Mouse (Mus musculus) limb, embryonic 11.5 days (tissue): ENCODE measurements at regions not wholly inside any gene's neighbourhood (a gene's known extent, or its start where the extent isn't known, plus 50 kb on each side); places are given as distances from the start of the nearest gene placed in this dataset.

Experiments
- ATAC-seq: fragments of 200-750 bp; cut with Nextera tagmentation; 2 replicates; pipeline ENCODE4 v1.8.0; 2017; ENCODE audit warnings: low read depth; ENCODE audit not compliant: insufficient number of reproducible peaks, low FRiP score, low TSS enrichment
- DNase-seq: peaks from one replicate; pipeline ENCODE4 v3.0.0-alpha.2; 2015; ENCODE audit warnings: low spot score
- H3K27ac ChIP-seq: fragments of 300-500 bp; sonication (generic); replicated peaks from 2 replicates; pipeline ENCODE4 v1.5.1; 2014; ENCODE audit warnings: low read depth, mild to moderate bottlenecking, low read length
- H3K27me3 ChIP-seq: fragments of 300-500 bp; sonication (generic); 2 replicates; pipeline ENCODE4 v1.6.1; 2014; ENCODE audit warnings: mild to moderate bottlenecking, low read length, mixed read lengths; ENCODE audit not compliant: control insufficient read depth, insufficient read depth
- H3K36me3 ChIP-seq: fragments of 300-500 bp; sonication (generic); 2 replicates; pipeline ENCODE4 v1.6.1; 2014; ENCODE audit warnings: mild to moderate bottlenecking, low read length, moderate library complexity, mixed read lengths; ENCODE audit not compliant: control insufficient read depth, insufficient read depth
- H3K4me1 ChIP-seq: fragments of 300-500 bp; sonication (generic); 2 replicates; pipeline ENCODE4 v1.6.1; 2014; ENCODE audit warnings: low read length, mixed read lengths; ENCODE audit not compliant: control insufficient read depth, insufficient read depth
- H3K4me2 ChIP-seq: fragments of 300-500 bp; sonication (generic); 2 replicates; pipeline ENCODE4 v1.6.1; 2014; ENCODE audit warnings: low read depth, mild to moderate bottlenecking, moderate library complexity; ENCODE audit not compliant: severe bottlenecking
- H3K4me3 ChIP-seq: fragments of 300-500 bp; sonication (generic); 2 replicates; pipeline ENCODE4 v1.5.1; 2014; ENCODE audit warnings: low read depth, low read length
- H3K9ac ChIP-seq: fragments of 300-500 bp; sonication (generic); 2 replicates; pipeline ENCODE4 v1.6.1; 2014; ENCODE audit warnings: mild to moderate bottlenecking, low read length
- H3K9me3 ChIP-seq: fragments of 300-500 bp; sonication (generic); 2 replicates; pipeline ENCODE4 v1.6.1; 2016; ENCODE audit warnings: low read length; ENCODE audit not compliant: control insufficient read depth
- WGBS: fragments of 180-500 bp; shearing (Covaris S2); extraction: QIAGEN DNeasy Blood & Tissue Kit; methylation state at CpG from one replicate; pipeline ENCODE4 v1.1.7; 2014; 5-methylcytosine and 5-hydroxymethylcytosine counted together

DNA sequence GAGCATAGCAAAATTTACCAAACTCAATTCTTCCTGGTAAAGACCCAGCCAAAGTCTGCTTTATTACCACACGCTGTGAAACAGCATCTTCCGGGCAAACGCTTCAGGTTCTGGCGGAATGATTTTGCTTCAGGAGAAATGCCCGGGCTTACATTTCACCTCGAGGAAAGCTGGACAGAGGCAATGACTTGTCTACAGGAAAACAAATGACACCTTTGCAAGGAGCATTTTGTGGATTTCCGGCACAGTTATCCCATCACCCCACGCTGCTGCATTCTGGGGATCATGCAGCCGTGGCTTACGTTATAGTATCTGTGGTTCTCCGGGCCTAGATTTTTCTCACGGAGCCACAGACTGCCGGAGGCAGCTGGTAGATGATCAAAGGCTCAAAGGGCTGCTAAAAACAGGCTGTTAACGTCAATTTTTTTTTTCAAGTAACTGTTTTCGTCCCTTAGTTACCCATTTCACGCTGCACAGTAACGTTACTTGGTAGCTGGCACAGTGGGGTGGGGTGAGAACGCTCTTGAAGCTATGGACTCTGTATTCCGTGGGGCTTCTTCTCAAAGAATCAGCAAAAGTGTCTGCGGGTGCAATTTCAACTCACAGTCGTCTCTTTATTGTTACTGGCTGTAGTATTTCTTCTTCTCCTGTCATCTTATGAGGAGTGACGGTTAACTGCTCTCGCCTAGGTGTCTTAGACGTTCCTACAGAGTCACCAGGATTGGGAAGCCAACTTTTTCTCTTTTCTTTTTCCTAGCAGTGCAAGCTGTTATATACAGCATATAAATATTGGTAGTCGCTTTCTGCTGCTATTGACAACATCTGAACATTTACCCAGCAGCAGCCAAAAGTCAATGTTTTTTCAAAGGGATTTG lies 132.6 kb upstream of the Frg1 start:
- H3K27ac ChIP-seq = peak overlapping the region; percentile 57
- H3K4me2 ChIP-seq = no peak overlapping the region
- H3K27me3 ChIP-seq = no peaks in the 10 kb centered on the region
- peaks cover 29% of the 10 kb centered on the region for H3K4me1 ChIP-seq
- 27% methylated on average over 25 of the region's 25 CpGs for WGBS
- no peaks in the 10 kb centered on the region for H3K9me3 ChIP-seq
- ATAC-seq = no peak
- H3K36me3 ChIP-seq = no peaks in the 10 kb centered on the region
- no peak overlapping the region for H3K4me3 ChIP-seq
- DNase-seq = peak; percentile 64
- H3K9ac ChIP-seq = no peak overlapping the region

- ATAC-seq = peak; percentile 73
- no peaks in the 10 kb centered on the region for H3K27me3 ChIP-seq
- H3K9ac ChIP-seq = no peak overlapping the region
- H3K4me2 ChIP-seq = no peak overlapping the region
- peaks cover 25% of the 10 kb centered on the region for H3K4me1 ChIP-seq
- 19% methylated on average over 7 of the region's 7 CpGs for WGBS
- H3K36me3 ChIP-seq = no peaks in the 10 kb centered on the region
- no peak overlapping the region for H3K4me3 ChIP-seq
- DNase-seq = peak; percentile 52
- H3K27ac ChIP-seq = no peak overlapping the region
- H3K9me3 ChIP-seq = no peaks in the 10 kb centered on the region
Observed at GRCm38 (mm10) chr8:41547730-41548368, 131.0 kb upstream of the Frg1 start.

DNA sequence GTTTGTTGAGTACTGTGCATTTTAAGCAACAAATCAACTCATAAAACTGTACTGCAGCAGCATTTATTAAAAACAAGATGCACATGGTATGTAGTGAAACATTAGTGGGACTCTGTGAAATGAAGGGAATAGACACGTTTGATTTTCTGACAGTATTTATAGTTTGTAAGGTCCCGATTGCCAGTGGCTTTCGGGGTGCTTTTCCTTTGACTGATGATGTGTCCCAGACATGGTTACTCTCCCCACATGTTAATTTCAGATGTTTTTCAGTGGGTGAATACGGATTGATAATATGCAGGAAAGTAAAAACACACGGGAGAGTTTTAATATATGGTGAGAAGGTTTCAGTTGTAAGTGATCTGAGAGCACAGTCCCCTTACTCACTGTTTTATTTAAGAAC lies 115.3 kb upstream of the Frg1 start:
- 54% methylated on average over 5 of the region's 5 CpGs for WGBS
- no peak for DNase-seq

GRCm38 (mm10) chr8:41529581-41529980 lies 112.7 kb upstream of the Frg1 start:
- ATAC-seq = no peak
- WGBS = 52% methylated on average over 8 of the region's 8 CpGs
- no peak for DNase-seq

More for the DNA sequence above, 115.3 kb upstream of the Frg1 start:
- Histone ChIP-seq H3K36me3 (no peaks in the 10 kb centered on the region), H3K9me3 (no peaks in the 10 kb centered on the region), H3K27ac (no peak overlapping the region), H3K4me1 (no peaks in the 10 kb centered on the region; the same call in 1 of the 2 replicates), H3K4me2 (no peak overlapping the region), H3K4me3 (no peak overlapping the region), H3K9ac (no peak overlapping the region), H3K27me3 (no peaks in the 10 kb centered on the region)
- peak; percentile 57; the same call in 1 of the 2 replicates for ATAC-seq

GRCm38 (mm10) chr8:41526283-41526682 lies 109.4 kb upstream of the Frg1 start:
- Histone ChIP-seq H3K27ac (peak overlapping the region; percentile 51), H3K9ac (no peak overlapping the region), H3K9me3 (no peaks in the 10 kb centered on the region), H3K4me3 (no peak overlapping the region), H3K4me1 (peaks cover 2% of the 10 kb centered on the region; the same call in 1 of the 2 replicates), H3K27me3 (no peaks in the 10 kb centered on the region), H3K36me3 (no peaks in the 10 kb centered on the region), H3K4me2 (peak overlapping the region; percentile 17; the same call in 1 of the 2 replicates)
- WGBS = 22% methylated on average over 7 of the region's 7 CpGs
- DNase-seq (peak; percentile 70), ATAC-seq (peak; percentile 75)

More at GRCm38 (mm10) chr8:41529581-41529980, 112.7 kb upstream of the Frg1 start:
- H3K9me3 ChIP-seq = no peaks in the 10 kb centered on the region
- H3K36me3 ChIP-seq = no peaks in the 10 kb centered on the region
- peak overlapping the region; percentile 47; the same call in 1 of the 2 replicates for H3K27ac ChIP-seq
- H3K4me3 ChIP-seq = no peak overlapping the region
- no peak overlapping the region for H3K9ac ChIP-seq
- peaks cover 2% of the 10 kb centered on the region; the same call in 1 of the 2 replicates for H3K4me1 ChIP-seq
- H3K27me3 ChIP-seq = no peaks in the 10 kb centered on the region
- no peak overlapping the region for H3K4me2 ChIP-seq

DNA sequence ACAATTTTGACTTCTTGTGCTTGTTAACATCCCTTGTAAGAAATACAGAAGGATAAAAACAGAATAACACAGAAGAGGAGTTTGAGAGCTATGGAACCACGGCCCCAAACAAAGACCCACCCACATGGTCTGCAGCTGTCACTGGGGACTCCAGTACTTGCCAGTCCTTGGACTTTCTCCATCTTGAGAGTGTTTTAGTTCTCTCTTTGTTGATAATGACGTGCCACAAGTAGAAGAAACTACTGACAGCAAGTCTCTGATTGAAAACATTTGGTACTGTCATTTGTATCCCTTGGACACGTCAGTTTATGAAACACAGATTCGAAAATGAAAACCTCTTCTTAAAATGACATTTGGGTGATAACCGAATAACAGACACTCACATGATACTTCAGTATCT lies 68.3 kb upstream of the Frg1 start:
- no peaks in the 10 kb centered on the region for H3K27me3 ChIP-seq
- no peaks in the 10 kb centered on the region for H3K4me1 ChIP-seq
- H3K4me2 ChIP-seq = no peak overlapping the region
- H3K36me3 ChIP-seq = no peaks in the 10 kb centered on the region
- H3K27ac ChIP-seq = no peak overlapping the region
- H3K4me3 ChIP-seq = no peak overlapping the region
- DNase-seq (no peak), ATAC-seq (no peak)
- WGBS = 81% methylated on average over 5 of the region's 5 CpGs
- no peak overlapping the region for H3K9ac ChIP-seq
- H3K9me3 ChIP-seq = no peaks in the 10 kb centered on the region

- WGBS = 62% methylated on average over 3 of the region's 3 CpGs
- H3K4me2 ChIP-seq = no peak overlapping the region
- no peak for DNase-seq
- no peaks in the 10 kb centered on the region for H3K4me1 ChIP-seq
- H3K9me3 ChIP-seq = no peaks in the 10 kb centered on the region
- no peaks in the 10 kb centered on the region for H3K27me3 ChIP-seq
- H3K4me3 ChIP-seq = no peak overlapping the region
- no peaks in the 10 kb centered on the region for H3K36me3 ChIP-seq
- no peak for ATAC-seq
- no peak overlapping the region for H3K9ac ChIP-seq
- no peak overlapping the region for H3K27ac ChIP-seq
Observed at GRCm38 (mm10) chr8:41483297-41483696, 66.4 kb upstream of the Frg1 start.

- Histone ChIP-seq H3K4me3 (no peak overlapping the region), H3K27ac (no peak overlapping the region), H3K36me3 (no peaks in the 10 kb centered on the region), H3K9ac (no peak overlapping the region), H3K4me1 (no peaks in the 10 kb centered on the region), H3K4me2 (no peak overlapping the region), H3K27me3 (no peaks in the 10 kb centered on the region), H3K9me3 (no peaks in the 10 kb centered on the region)
- 87% methylated on average over 8 of the region's 8 CpGs for WGBS
- ATAC-seq = no peak
- no peak for DNase-seq
Observed at GRCm38 (mm10) chr8:41472992-41473699, 56.3 kb upstream of the Frg1 start.
